Mouse (Mus musculus): ENCODE data around the gene Ptprz1. TPM values are rescaled to one million over a fixed set of nuclear protein-coding genes. Genes with fewer than 3 reads are reported as not detected.

Ptprz1 gene
- total RNA-seq (2014; fragmentation: Nextera tagmentation) = not detected in 2 replicates
- not detected in 2 replicates for total RNA-seq (2017)

- no peak; the same call in 1 of the 2 replicates for ATAC-seq (replicated peaks; ENCODE audit: poor library complexity, severe bottlenecking)
These were observed at the start of gene Ptprz1 for GRCm38 (mm10) chr6:22874781-22875613. Gene Ptprz1, plus strand, starts transcription at chr6:22875502.

- ATAC-seq (replicated peaks; ENCODE audit: poor library complexity, severe bottlenecking) = no peak
These were observed 41.7 kb upstream of the Ptprz1 start for GRCm38 (mm10) chr6:22833637-22834036.

- ATAC-seq (replicated peaks; ENCODE audit: poor library complexity, severe bottlenecking) = no peak
These were observed 41.0 kb upstream of the Ptprz1 start for GRCm38 (mm10) chr6:22834100-22834970.

- ATAC-seq (replicated peaks; ENCODE audit: poor library complexity, severe bottlenecking) = no peak; the same call in 1 of the 2 replicates
These were observed 576 bp downstream of the Ptprz1 start for GRCm38 (mm10) chr6:22875614-22876541.

GRCm38 (mm10) chr6:22887978-22888377 lies 12.7 kb downstream of the Ptprz1 start:
- ATAC-seq (replicated peaks; ENCODE audit: poor library complexity, severe bottlenecking) = no peak

- ATAC-seq (replicated peaks; ENCODE audit: poor library complexity, severe bottlenecking) = no peak
These were observed 14.0 kb downstream of the Ptprz1 start for GRCm38 (mm10) chr6:22889333-22889732.

- ATAC-seq (replicated peaks; ENCODE audit: poor library complexity, severe bottlenecking) = no peak
These were observed 26.7 kb downstream of the Ptprz1 start for GRCm38 (mm10) chr6:22901983-22902382.

- ATAC-seq (replicated peaks; ENCODE audit: poor library complexity, severe bottlenecking) = no peak
These were observed 33.4 kb downstream of the Ptprz1 start for GRCm38 (mm10) chr6:22908510-22909256.

- ATAC-seq (replicated peaks; ENCODE audit: poor library complexity, severe bottlenecking) = no peak
These were observed 34.1 kb downstream of the Ptprz1 start for GRCm38 (mm10) chr6:22909257-22909907.

GRCm38 (mm10) chr6:22909908-22910260 lies 34.6 kb downstream of the Ptprz1 start:
- ATAC-seq (replicated peaks; ENCODE audit: poor library complexity, severe bottlenecking) = no peak

GRCm38 (mm10) chr6:22922880-22923279 lies 47.6 kb downstream of the Ptprz1 start:
- no peak for ATAC-seq (replicated peaks; ENCODE audit: poor library complexity, severe bottlenecking)

GRCm38 (mm10) chr6:22932768-22933265 lies 57.5 kb downstream of the Ptprz1 start:
- no peak for ATAC-seq (replicated peaks; ENCODE audit: poor library complexity, severe bottlenecking)

GRCm38 (mm10) chr6:22937126-22937525 lies 61.8 kb downstream of the Ptprz1 start:
- ATAC-seq (replicated peaks; ENCODE audit: poor library complexity, severe bottlenecking) = no peak

GRCm38 (mm10) chr6:22937526-22937925 lies 62.2 kb downstream of the Ptprz1 start:
- no peak for ATAC-seq (replicated peaks; ENCODE audit: poor library complexity, severe bottlenecking)

GRCm38 (mm10) chr6:22944191-22944590 lies 68.9 kb downstream of the Ptprz1 start:
- no peak for ATAC-seq (replicated peaks; ENCODE audit: poor library complexity, severe bottlenecking)

GRCm38 (mm10) chr6:22963374-22963773 lies 88.1 kb downstream of the Ptprz1 start:
- no peak for ATAC-seq (replicated peaks; ENCODE audit: poor library complexity, severe bottlenecking)

GRCm38 (mm10) chr6:22968073-22968472 lies 92.8 kb downstream of the Ptprz1 start:
- no peak; the same call in 1 of the 2 replicates for ATAC-seq (replicated peaks; ENCODE audit: poor library complexity, severe bottlenecking)

GRCm38 (mm10) chr6:22983769-22984519 lies 108.6 kb downstream of the Ptprz1 start:
- ATAC-seq (replicated peaks; ENCODE audit: poor library complexity, severe bottlenecking) = no peak
